Mouse (Mus musculus) lung, postnatal 4 days (tissue): ENCODE measurements around the gene Mmrn2.

Experiments
- DNase-seq, 2 experiments: peaks; one replicate each; pipeline ENCODE4 v3.0.0; 2021

The Mmrn2 gene

GRCm38 (mm10) chr14:34375415-34375904, at the start of gene Mmrn2:
TSS of gene Mmrn2 (plus strand) at chr14:34375465.
- no peak for DNase-seq

GRCm38 (mm10) chr14:34326606-34327005, 48.7 kb upstream of the Mmrn2 start:
- DNase-seq = no peak

- no peak for DNase-seq
These were observed 47.6 kb upstream of the Mmrn2 start for GRCm38 (mm10) chr14:34327618-34328017.

- DNase-seq = no peak
These were observed 44.6 kb upstream of the Mmrn2 start for GRCm38 (mm10) chr14:34330657-34331158.

- no peak for DNase-seq
These were observed 43.4 kb upstream of the Mmrn2 start for GRCm38 (mm10) chr14:34331886-34332285.

GRCm38 (mm10) chr14:34332476-34332875, 42.8 kb upstream of the Mmrn2 start:
- no peak for DNase-seq

- no peak for DNase-seq
These were observed 35.8 kb upstream of the Mmrn2 start for GRCm38 (mm10) chr14:34339446-34339845.

- DNase-seq = no peak
These were observed 33.3 kb upstream of the Mmrn2 start for GRCm38 (mm10) chr14:34341993-34342392.

GRCm38 (mm10) chr14:34343078-34343477, 32.2 kb upstream of the Mmrn2 start:
- no peak for DNase-seq

GRCm38 (mm10) chr14:34344361-34344760, 30.9 kb upstream of the Mmrn2 start:
- no peak for DNase-seq

- DNase-seq = no peak
These were observed 29.3 kb upstream of the Mmrn2 start for GRCm38 (mm10) chr14:34345771-34346566.

- no peak for DNase-seq
These were observed 28.2 kb upstream of the Mmrn2 start for GRCm38 (mm10) chr14:34347084-34347483.

GRCm38 (mm10) chr14:34348301-34348700, 27.0 kb upstream of the Mmrn2 start:
- no peak for DNase-seq

GRCm38 (mm10) chr14:34349007-34349406, 26.3 kb upstream of the Mmrn2 start:
- DNase-seq = peak; percentile 33 to 69

GRCm38 (mm10) chr14:34351660-34352059, 23.6 kb upstream of the Mmrn2 start:
- no peak for DNase-seq

GRCm38 (mm10) chr14:34352523-34352922, 22.7 kb upstream of the Mmrn2 start:
- DNase-seq = no peak

GRCm38 (mm10) chr14:34353326-34353725, 21.9 kb upstream of the Mmrn2 start:
- DNase-seq = peak; percentile 31 to 54

GRCm38 (mm10) chr14:34354456-34354855, 20.8 kb upstream of the Mmrn2 start:
- DNase-seq = no peak

- DNase-seq = no peak
These were observed 20.0 kb upstream of the Mmrn2 start, which contains the start of gene Fam25c for GRCm38 (mm10) chr14:34355301-34355700. TSS of gene Fam25c (minus strand) at chr14:34355433.

GRCm38 (mm10) chr14:34357671-34358455, 17.4 kb upstream of the Mmrn2 start:
- DNase-seq = no peak

GRCm38 (mm10) chr14:34359676-34360244, 15.5 kb upstream of the Mmrn2 start:
- no peak for DNase-seq

- no peak for DNase-seq
These were observed 15.0 kb upstream of the Mmrn2 start for GRCm38 (mm10) chr14:34360251-34360650.

- no peak for DNase-seq
These were observed 13.1 kb upstream of the Mmrn2 start for GRCm38 (mm10) chr14:34362135-34362534.
